Mouse (Mus musculus): ENCODE measurements around the gene Habp2. TPM values are rescaled to one million over a fixed set of nuclear protein-coding genes. Genes with fewer than 3 reads are reported as not detected.

The Habp2 gene
- polyA plus RNA-seq, 1 experiment from 2014 or later: 0.06 TPM

GRCm38 (mm10) chr19:56363721-56364460, 77.0 kb downstream of the Habp2 start:
- DNase-seq (ENCODE audit: low spot score) (no peak), ATAC-seq (no peak)
- Histone ChIP-seq H3K27me3 (replicated peaks; ENCODE audit: control insufficient read depth, insufficient read depth, low read length) (no peaks in the 10 kb centered on the region), H3K36me3 (ENCODE audit: control insufficient read depth, insufficient read depth, low read length) (no peaks in the 10 kb centered on the region), H3K4me2 (ENCODE audit: low read length) (no peak overlapping the region), H3K4me1 (ENCODE audit: control insufficient read depth, insufficient read depth, low read length) (no peaks in the 10 kb centered on the region), H3K4me3 (ENCODE audit: low read depth, low read length) (no peak overlapping the region), H3K9me3 (replicated peaks; ENCODE audit: control insufficient read depth, low read length) (no peaks in the 10 kb centered on the region), H3K9ac (ENCODE audit: low read length) (no peak overlapping the region), H3K27ac (ENCODE audit: low read depth, low read length) (no peak overlapping the region)
- 60% methylated on average over 15 of the region's 15 CpGs for WGBS

DNA sequence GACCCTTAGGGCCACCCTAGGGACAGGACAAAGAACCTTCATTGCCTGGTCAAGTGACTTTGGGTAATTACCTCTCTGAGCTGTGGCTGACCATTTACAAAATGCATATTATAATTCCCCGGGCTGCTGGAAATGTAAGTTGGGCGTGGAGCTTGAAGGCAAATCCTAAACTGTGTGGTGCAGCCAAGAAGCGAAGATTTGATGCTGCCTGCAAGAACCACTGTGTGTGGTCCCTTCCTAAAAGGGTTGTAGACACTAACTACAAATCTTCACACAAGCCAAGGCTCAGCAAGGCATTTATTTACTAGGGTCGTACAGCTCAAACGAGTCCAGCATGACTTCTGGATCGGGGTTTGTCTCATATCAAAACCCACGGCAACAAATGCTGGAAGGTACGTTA, 77.6 kb downstream of the Habp2 start:
- ATAC-seq (no peak), DNase-seq (ENCODE audit: low spot score) (no peak)
- H3K4me2 ChIP-seq (ENCODE audit: low read length): no peak overlapping the region
- no peaks in the 10 kb centered on the region for H3K9me3 ChIP-seq (replicated peaks; ENCODE audit: control insufficient read depth, low read length)
- H3K4me3 ChIP-seq (ENCODE audit: low read depth, low read length): no peak overlapping the region
- 77% methylated on average over 8 of the region's 8 CpGs for WGBS
- H3K4me1 ChIP-seq (ENCODE audit: control insufficient read depth, insufficient read depth, low read length): no peaks in the 10 kb centered on the region
- H3K36me3 ChIP-seq (ENCODE audit: control insufficient read depth, insufficient read depth, low read length): no peaks in the 10 kb centered on the region
- H3K9ac ChIP-seq (ENCODE audit: low read length): no peak overlapping the region
- H3K27ac ChIP-seq (ENCODE audit: low read depth, low read length): no peak overlapping the region
- no peaks in the 10 kb centered on the region for H3K27me3 ChIP-seq (replicated peaks; ENCODE audit: control insufficient read depth, insufficient read depth, low read length)

- H3K4me1 ChIP-seq (ENCODE audit: control insufficient read depth, insufficient read depth, low read length): no peaks in the 10 kb centered on the region
- no peaks in the 10 kb centered on the region for H3K27me3 ChIP-seq (replicated peaks; ENCODE audit: control insufficient read depth, insufficient read depth, low read length)
- ATAC-seq (no peak), DNase-seq (ENCODE audit: low spot score) (no peak)
- no peak overlapping the region for H3K4me2 ChIP-seq (ENCODE audit: low read length)
- no peaks in the 10 kb centered on the region for H3K9me3 ChIP-seq (replicated peaks; ENCODE audit: control insufficient read depth, low read length)
- WGBS: 84% methylated on average over 11 of the region's 11 CpGs
- H3K36me3 ChIP-seq (ENCODE audit: control insufficient read depth, insufficient read depth, low read length): no peaks in the 10 kb centered on the region
- no peak overlapping the region for H3K9ac ChIP-seq (ENCODE audit: low read length)
- H3K4me3 ChIP-seq (ENCODE audit: low read depth, low read length): no peak overlapping the region
- H3K27ac ChIP-seq (ENCODE audit: low read depth, low read length): no peak overlapping the region
Observed at GRCm38 (mm10) chr19:56366168-56366567, 79.2 kb downstream of the Habp2 start.

DNA sequence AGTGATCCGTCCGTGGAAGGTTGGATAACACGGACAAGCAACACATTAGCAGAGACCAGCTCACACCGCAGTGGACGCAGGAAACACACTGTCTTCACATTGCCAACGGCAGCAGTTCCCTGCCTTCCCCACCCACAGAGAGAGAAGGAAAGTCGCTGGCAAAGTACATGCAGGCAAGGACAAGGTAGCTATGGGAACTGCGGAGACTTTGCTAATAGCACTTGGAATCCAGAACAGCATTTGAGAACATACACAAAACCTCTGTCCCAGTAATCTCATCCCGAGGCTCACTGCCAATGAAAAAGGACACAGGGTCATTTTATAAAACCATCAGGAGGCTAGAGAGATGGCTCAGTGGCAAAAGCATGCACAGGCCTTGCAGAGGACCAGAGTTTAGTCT, 79.7 kb downstream of the Habp2 start:
- Histone ChIP-seq H3K9ac (ENCODE audit: low read length) (no peak overlapping the region), H3K27ac (ENCODE audit: low read depth, low read length) (no peak overlapping the region), H3K4me2 (ENCODE audit: low read length) (no peak overlapping the region), H3K36me3 (ENCODE audit: control insufficient read depth, insufficient read depth, low read length) (no peaks in the 10 kb centered on the region), H3K9me3 (replicated peaks; ENCODE audit: control insufficient read depth, low read length) (no peaks in the 10 kb centered on the region), H3K27me3 (replicated peaks; ENCODE audit: control insufficient read depth, insufficient read depth, low read length) (no peaks in the 10 kb centered on the region), H3K4me1 (ENCODE audit: control insufficient read depth, insufficient read depth, low read length) (no peaks in the 10 kb centered on the region), H3K4me3 (ENCODE audit: low read depth, low read length) (no peak overlapping the region)
- 83% methylated on average over 9 of the region's 9 CpGs for WGBS
- no peak for ATAC-seq
- no peak for DNase-seq (ENCODE audit: low spot score)

GRCm38 (mm10) chr19:56367778-56368177, 80.8 kb downstream of the Habp2 start:
- no peak for ATAC-seq
- Histone ChIP-seq H3K36me3 (ENCODE audit: control insufficient read depth, insufficient read depth, low read length) (no peaks in the 10 kb centered on the region), H3K27ac (ENCODE audit: low read depth, low read length) (no peak overlapping the region), H3K4me2 (ENCODE audit: low read length) (no peak overlapping the region), H3K9ac (ENCODE audit: low read length) (no peak overlapping the region), H3K4me1 (ENCODE audit: control insufficient read depth, insufficient read depth, low read length) (no peaks in the 10 kb centered on the region), H3K27me3 (replicated peaks; ENCODE audit: control insufficient read depth, insufficient read depth, low read length) (no peaks in the 10 kb centered on the region), H3K4me3 (ENCODE audit: low read depth, low read length) (no peak overlapping the region), H3K9me3 (replicated peaks; ENCODE audit: control insufficient read depth, low read length) (no peaks in the 10 kb centered on the region)
- no peak for DNase-seq (ENCODE audit: low spot score)
- 92% methylated on average over 7 of the region's 7 CpGs for WGBS

DNA sequence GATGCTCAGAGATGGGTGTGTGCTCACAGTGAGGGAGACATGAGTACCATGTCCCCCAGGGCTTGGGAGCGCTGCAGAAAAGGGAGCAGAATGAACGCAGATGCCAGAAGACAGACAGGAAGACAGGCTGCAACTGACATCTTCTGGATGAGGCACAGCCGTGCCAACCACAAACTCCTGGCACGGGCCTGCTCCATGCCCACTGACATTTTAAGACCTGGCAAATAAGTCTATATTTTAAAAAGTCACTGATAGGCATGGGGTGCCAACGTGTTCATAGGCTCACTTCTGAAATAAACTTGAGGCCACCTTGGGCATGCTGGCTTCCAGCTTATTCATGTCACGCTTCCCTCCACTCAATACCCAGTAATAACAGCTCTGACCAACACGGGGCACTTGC, 82.0 kb downstream of the Habp2 start:
- Histone ChIP-seq H3K27me3 (replicated peaks; ENCODE audit: control insufficient read depth, insufficient read depth, low read length) (no peaks in the 10 kb centered on the region), H3K4me3 (ENCODE audit: low read depth, low read length) (no peak overlapping the region), H3K4me2 (ENCODE audit: low read length) (no peak overlapping the region), H3K4me1 (ENCODE audit: control insufficient read depth, insufficient read depth, low read length) (no peaks in the 10 kb centered on the region), H3K9ac (ENCODE audit: low read length) (no peak overlapping the region), H3K9me3 (replicated peaks; ENCODE audit: control insufficient read depth, low read length) (no peaks in the 10 kb centered on the region), H3K27ac (ENCODE audit: low read depth, low read length) (no peak overlapping the region), H3K36me3 (ENCODE audit: control insufficient read depth, insufficient read depth, low read length) (no peaks in the 10 kb centered on the region)
- DNase-seq (ENCODE audit: low spot score) (no peak), ATAC-seq (no peak)
- 85% methylated on average over 7 of the region's 7 CpGs for WGBS

Other genes with a start within 250 kb of the Habp2 start
- 0.14 and 0.55 TPM in 2 replicates for gene Nrap, start 102.9 kb downstream of the Habp2 start, polyA plus RNA-seq (2014; fragmentation: Nextera tagmentation; extraction: Ambion mirVana)
- 13.1 and 17.4 TPM in 2 replicates for gene Casp7, start 110.0 kb downstream of the Habp2 start, polyA plus RNA-seq (2014; fragmentation: Nextera tagmentation; extraction: Ambion mirVana)
- 0.28 TPM in 1 of 2 replicates, not detected in the other for gene Plekhs1, start 174.5 kb downstream of the Habp2 start, polyA plus RNA-seq (2014; fragmentation: Nextera tagmentation; extraction: Ambion mirVana)

Data from forebrain, embryonic 14.5 days (tissue).